Mouse (Mus musculus): ENCODE results near the gene Adss.

DNA sequence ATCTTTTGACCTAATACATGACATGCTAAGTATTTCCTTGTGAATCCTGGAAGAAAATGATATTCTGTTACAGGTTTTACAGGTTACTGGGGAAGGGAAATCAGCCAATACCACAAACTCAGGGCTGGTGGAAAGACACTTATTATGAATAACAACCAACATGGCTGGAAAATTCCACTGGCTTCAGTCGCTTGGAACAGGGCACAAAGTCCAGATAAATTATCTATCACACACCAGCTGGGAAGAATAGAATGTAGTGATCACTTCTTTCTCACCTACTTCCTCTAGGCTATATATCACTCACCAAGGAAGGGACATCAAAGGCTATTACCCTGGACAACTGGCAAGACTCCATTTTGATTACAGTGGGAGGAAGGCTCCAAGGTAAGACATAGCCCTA, 55.6 kb downstream of the Adss start:
- no peak for TF ChIP-seq CTCF (IDR thresholded peaks at IDR 0.05; ENCODE audit: low read depth)
- TF ChIP-seq EP300 (IDR thresholded peaks at IDR 0.05; ENCODE audit: low read depth) = no peak

Measured in heart, postnatal 0 days (tissue).